Mouse (Mus musculus): ENCODE measurements around the gene Kcnip2. TPM values are rescaled to one million over a fixed set of nuclear protein-coding genes. Genes with fewer than 3 reads are reported as not detected.

Kcnip2 gene
- polyA plus RNA-seq, 1 experiment from 2014 or later: 2.8 TPM

DNA sequence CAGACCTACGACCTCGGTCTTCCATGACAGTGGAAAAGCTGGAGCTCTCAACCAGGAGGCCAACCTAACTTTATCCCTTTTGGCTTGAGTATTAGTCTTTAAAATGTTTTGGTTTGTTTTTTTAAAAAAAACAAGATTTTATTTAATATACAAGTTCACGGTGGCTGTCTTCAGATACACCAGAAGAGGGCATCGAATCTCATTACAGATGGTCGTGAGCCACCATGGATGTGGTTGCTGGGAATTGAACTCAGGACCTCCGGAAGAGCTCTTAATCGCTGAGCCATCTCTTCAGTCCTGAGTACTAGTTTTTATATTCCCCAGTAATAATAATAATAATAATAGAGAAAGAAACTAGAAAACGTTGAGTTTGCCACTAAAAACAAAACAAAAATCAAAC lies 34.2 kb downstream of the Kcnip2 start:
- peak overlapping the region; percentile 70 for H3K4me2 ChIP-seq
- peak overlapping the region; percentile 97 for H3K9ac ChIP-seq

DNA sequence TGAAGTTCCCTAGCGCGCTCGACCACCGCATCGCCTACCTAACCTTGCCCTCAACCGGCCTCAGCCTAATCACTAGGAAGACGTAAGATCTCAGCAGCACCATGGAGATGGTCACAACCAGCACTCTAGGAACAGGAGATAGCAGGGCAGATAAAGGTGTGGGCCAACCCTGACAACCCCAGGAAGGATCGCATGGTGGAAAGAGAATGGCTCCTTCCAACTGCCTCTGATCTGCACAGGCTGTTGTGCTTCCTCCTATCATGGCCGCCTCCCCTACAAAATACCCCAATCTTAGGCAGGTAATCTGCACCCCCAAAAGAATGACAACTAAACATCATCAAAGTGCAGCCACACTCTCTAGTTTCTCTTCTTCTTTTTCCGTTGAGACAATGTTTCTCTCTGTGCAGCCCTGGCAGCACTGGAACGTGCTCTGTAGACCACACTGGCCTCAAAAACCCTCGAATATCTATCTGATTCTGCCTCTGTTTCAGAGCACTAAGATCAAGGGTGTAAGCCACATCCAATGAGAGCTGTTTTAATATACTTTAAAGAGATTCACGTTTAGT lies 35.4 kb downstream of the Kcnip2 start:
- 82% methylated on average over 13 of the region's 13 CpGs for WGBS
- H3K4me2 ChIP-seq: peak overlapping the region; percentile 70
- no peaks in the 10 kb centered on the region for H3K9me3 ChIP-seq (ENCODE audit: low read depth, low read length)
- no peak overlapping the region for H3K27ac ChIP-seq (ENCODE audit: low read depth)
- no peaks in the 10 kb centered on the region for H3K27me3 ChIP-seq (ENCODE audit: insufficient read depth, low read length)
- DNase-seq: no peak
- no peak overlapping the region for H3K4me3 ChIP-seq (ENCODE audit: low read depth, low read length)
- peak overlapping the region; percentile 97; the same call in 1 of the 2 replicates for H3K9ac ChIP-seq
- H3K4me1 ChIP-seq (ENCODE audit: insufficient read depth): peaks cover 7% of the 10 kb centered on the region; the same call in 1 of the 2 replicates
- ATAC-seq (ENCODE audit: insufficient read depth): no peak
- TF ChIP-seq CTCF (IDR thresholded peaks at IDR 0.05; ENCODE audit: low read depth): no peak
- peaks cover 54% of the 10 kb centered on the region for H3K36me3 ChIP-seq (ENCODE audit: insufficient read depth)

More for the DNA sequence above, 34.2 kb downstream of the Kcnip2 start:
- peak overlapping the region; percentile 100 for H3K4me3 ChIP-seq (ENCODE audit: low read depth, low read length)
- no peaks in the 10 kb centered on the region for H3K9me3 ChIP-seq (ENCODE audit: low read depth, low read length)
- no peak for TF ChIP-seq CTCF (IDR thresholded peaks at IDR 0.05; ENCODE audit: low read depth)
- no peak overlapping the region for H3K27ac ChIP-seq (ENCODE audit: low read depth)
- ATAC-seq (ENCODE audit: insufficient read depth): no peak
- H3K27me3 ChIP-seq (ENCODE audit: insufficient read depth, low read length): no peaks in the 10 kb centered on the region
- peaks cover 7% of the 10 kb centered on the region; the same call in 1 of the 2 replicates for H3K4me1 ChIP-seq (ENCODE audit: insufficient read depth)
- WGBS: 56% methylated on average over 8 of the region's 8 CpGs
- no peak for DNase-seq
- H3K36me3 ChIP-seq (ENCODE audit: insufficient read depth): peaks cover 44% of the 10 kb centered on the region

DNA sequence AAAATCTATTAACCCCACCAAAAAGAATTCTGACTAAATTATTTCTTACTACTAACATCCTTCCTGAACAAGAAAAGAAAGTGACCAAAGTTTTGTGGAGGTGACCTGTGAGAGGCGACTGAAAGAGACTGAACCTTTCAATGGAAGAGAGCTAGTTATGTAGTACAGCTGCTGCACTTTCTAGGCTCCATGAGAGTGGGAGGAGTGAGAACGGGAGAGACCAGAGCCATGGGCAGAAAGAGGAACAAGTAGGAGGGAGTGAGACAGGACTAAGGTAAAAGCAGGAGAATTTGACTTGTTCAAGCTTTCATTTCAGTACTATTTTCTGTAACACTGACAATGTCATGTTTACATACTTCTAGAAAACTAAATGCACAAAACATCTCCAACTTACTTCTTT lies 40.4 kb downstream of the Kcnip2 start:
- no peak overlapping the region for H3K27ac ChIP-seq (ENCODE audit: low read depth)
- H3K4me3 ChIP-seq (ENCODE audit: low read depth, low read length): no peak overlapping the region
- peaks cover 95% of the 10 kb centered on the region for H3K36me3 ChIP-seq (ENCODE audit: insufficient read depth)
- no peak overlapping the region for H3K4me2 ChIP-seq
- WGBS: 81% methylated on average over 2 of the region's 2 CpGs
- ATAC-seq (ENCODE audit: insufficient read depth): no peak
- no peaks in the 10 kb centered on the region for H3K9me3 ChIP-seq (ENCODE audit: low read depth, low read length)
- H3K4me1 ChIP-seq (ENCODE audit: insufficient read depth): 0 out of 2 replicates have a peak, but pooled peaks cover under 1% of the 10 kb centered on the region
- no peak for DNase-seq
- H3K27me3 ChIP-seq (ENCODE audit: insufficient read depth, low read length): no peaks in the 10 kb centered on the region
- TF ChIP-seq CTCF (IDR thresholded peaks at IDR 0.05; ENCODE audit: low read depth): no peak
- H3K9ac ChIP-seq: no peak overlapping the region

DNA sequence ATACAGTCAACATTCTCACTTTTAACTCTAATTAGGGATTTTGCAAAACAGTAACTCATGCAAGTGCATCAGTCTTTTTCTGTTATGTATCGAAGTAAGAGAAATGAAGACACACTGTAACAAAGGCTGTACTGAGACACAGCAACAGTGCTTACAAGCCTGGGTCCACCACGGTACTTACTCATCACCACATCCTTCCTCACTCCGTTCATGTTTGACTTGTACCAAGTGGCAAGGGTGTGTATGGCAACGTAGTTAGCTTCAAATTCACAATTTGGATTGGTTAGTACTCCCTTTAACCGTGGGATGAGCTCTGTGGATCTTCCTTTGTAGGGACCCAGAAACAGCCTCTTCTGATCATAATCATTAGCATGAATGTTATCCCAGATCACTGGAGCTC lies 44.4 kb downstream of the Kcnip2 start:
- Histone ChIP-seq H3K36me3 (ENCODE audit: insufficient read depth) (peaks cover 95% of the 10 kb centered on the region), H3K9ac (no peak overlapping the region), H3K4me2 (no peak overlapping the region)

DNA sequence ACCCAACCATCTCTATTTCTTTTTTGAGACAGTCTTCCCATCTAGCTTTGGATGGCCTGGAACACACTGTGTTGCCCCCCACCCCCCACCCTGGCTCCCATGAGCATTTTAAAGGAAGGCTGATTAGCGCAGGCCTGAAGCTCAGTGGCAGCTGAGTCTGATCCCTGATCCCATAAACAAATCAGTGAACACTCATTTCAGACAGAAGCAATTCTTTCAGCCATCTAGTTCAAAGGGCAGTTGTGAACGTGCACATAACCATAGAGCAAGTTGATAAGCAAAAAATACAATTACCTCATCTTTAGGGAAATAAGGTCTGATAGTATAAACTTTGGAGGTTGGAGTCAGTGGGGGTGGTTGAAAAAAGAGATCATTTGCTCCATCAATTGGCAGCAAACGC lies 55.1 kb downstream of the Kcnip2 start:
- peaks cover 95% of the 10 kb centered on the region for H3K36me3 ChIP-seq (ENCODE audit: insufficient read depth)
- H3K9me3 ChIP-seq (ENCODE audit: low read depth, low read length): no peaks in the 10 kb centered on the region
- no peak for TF ChIP-seq CTCF (IDR thresholded peaks at IDR 0.05; ENCODE audit: low read depth)
- no peaks in the 10 kb centered on the region for H3K4me1 ChIP-seq (ENCODE audit: insufficient read depth)
- DNase-seq: no peak
- no peak overlapping the region for H3K4me3 ChIP-seq (ENCODE audit: low read depth, low read length)
- no peak overlapping the region for H3K4me2 ChIP-seq
- no peak overlapping the region for H3K9ac ChIP-seq
- no peak for ATAC-seq (ENCODE audit: insufficient read depth)
- 62% methylated on average over 3 of the region's 3 CpGs for WGBS
- H3K27me3 ChIP-seq (ENCODE audit: insufficient read depth, low read length): no peaks in the 10 kb centered on the region
- H3K27ac ChIP-seq (ENCODE audit: low read depth): no peak overlapping the region

More for the DNA sequence above, 44.4 kb downstream of the Kcnip2 start:
- ATAC-seq (ENCODE audit: insufficient read depth) (no peak), DNase-seq (no peak)
- WGBS: 86% methylated on average over 5 of the region's 5 CpGs
- H3K4me1 ChIP-seq (ENCODE audit: insufficient read depth): no peaks in the 10 kb centered on the region
- H3K27me3 ChIP-seq (ENCODE audit: insufficient read depth, low read length): no peaks in the 10 kb centered on the region
- H3K9me3 ChIP-seq (ENCODE audit: low read depth, low read length): no peaks in the 10 kb centered on the region
- H3K27ac ChIP-seq (ENCODE audit: low read depth): no peak overlapping the region
- no peak overlapping the region for H3K4me3 ChIP-seq (ENCODE audit: low read depth, low read length)
- no peak for TF ChIP-seq CTCF (IDR thresholded peaks at IDR 0.05; ENCODE audit: low read depth)

DNA sequence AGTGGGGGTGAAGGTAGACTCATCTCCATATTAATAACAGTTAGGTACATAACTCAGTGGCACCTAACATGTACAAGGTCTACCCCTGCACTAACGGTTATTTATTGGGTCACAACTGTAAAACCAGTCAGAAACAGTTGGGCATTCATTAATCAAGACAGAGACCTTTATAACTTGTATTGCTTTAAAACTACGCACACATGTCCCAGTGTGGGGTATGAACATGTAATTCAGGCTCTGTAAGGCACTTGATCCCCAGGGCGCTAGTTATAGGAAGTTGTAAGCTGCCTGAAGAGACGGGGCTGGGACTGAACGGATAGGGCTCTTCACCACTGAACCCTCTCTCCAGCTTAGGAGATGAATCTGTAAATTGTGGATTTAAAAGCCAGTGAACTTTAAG lies 57.2 kb downstream of the Kcnip2 start:
- Histone ChIP-seq H3K9ac (no peak overlapping the region), H3K36me3 (ENCODE audit: insufficient read depth) (peaks cover 96% of the 10 kb centered on the region), H3K4me3 (ENCODE audit: low read depth, low read length) (no peak overlapping the region), H3K27me3 (ENCODE audit: insufficient read depth, low read length) (no peaks in the 10 kb centered on the region), H3K27ac (ENCODE audit: low read depth) (no peak overlapping the region), H3K4me1 (ENCODE audit: insufficient read depth) (no peaks in the 10 kb centered on the region), H3K9me3 (ENCODE audit: low read depth, low read length) (no peaks in the 10 kb centered on the region), H3K4me2 (no peak overlapping the region)
- WGBS: 83% methylated on average over 5 of the region's 5 CpGs
- no peak for DNase-seq
- no peak for ATAC-seq (ENCODE audit: insufficient read depth)
- TF ChIP-seq CTCF (IDR thresholded peaks at IDR 0.05; ENCODE audit: low read depth): no peak

DNA sequence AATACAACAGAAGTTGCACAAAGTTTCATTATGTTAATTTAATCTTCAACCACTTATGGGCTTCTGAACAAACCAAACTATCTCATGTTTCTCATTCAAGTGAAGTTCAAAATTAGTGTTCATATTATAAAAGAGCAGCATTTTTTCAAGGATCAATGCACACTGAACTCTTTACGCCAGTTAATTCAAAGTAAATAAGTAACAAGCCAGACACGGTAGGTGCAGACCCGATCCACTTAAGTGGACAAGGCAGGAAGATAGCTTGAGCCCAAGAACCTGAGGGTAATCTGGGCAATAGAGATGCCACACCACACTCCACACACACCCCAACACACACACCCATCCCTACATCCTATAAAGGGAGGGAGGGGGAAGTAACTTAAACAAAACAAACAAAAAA lies 62.3 kb downstream of the Kcnip2 start:
- no peak overlapping the region for H3K4me3 ChIP-seq (ENCODE audit: low read depth, low read length)
- peaks cover 76% of the 10 kb centered on the region for H3K36me3 ChIP-seq (ENCODE audit: insufficient read depth)
- no peak overlapping the region for H3K9ac ChIP-seq
- no peak for TF ChIP-seq CTCF (IDR thresholded peaks at IDR 0.05; ENCODE audit: low read depth)
- ATAC-seq (ENCODE audit: insufficient read depth) (no peak), DNase-seq (no peak)
- H3K27me3 ChIP-seq (ENCODE audit: insufficient read depth, low read length): no peaks in the 10 kb centered on the region
- no peaks in the 10 kb centered on the region for H3K9me3 ChIP-seq (ENCODE audit: low read depth, low read length)
- peaks cover 3% of the 10 kb centered on the region; the same call in 1 of the 2 replicates for H3K4me1 ChIP-seq (ENCODE audit: insufficient read depth)
- H3K27ac ChIP-seq (ENCODE audit: low read depth): no peak overlapping the region
- H3K4me2 ChIP-seq: no peak overlapping the region
- WGBS: 88% methylated on average over 3 of the region's 3 CpGs

Measured in lung, embryonic 14.5 days (tissue).